Mouse (Mus musculus) neural tube, embryonic 12.5 days (tissue): Measurements from ENCODE around the gene D430041D05Rik. TPM values are rescaled to one million over a fixed set of nuclear protein-coding genes. Genes with fewer than 3 reads are reported as not detected.

Source experiments
- ATAC-seq: fragments of 200-750 bp; cut with Nextera tagmentation; 2 replicates; pipeline ENCODE4 v1.8.0; 2017; ENCODE audit warnings: low read depth, mild to moderate bottlenecking, moderate TSS enrichment, moderate library complexity; ENCODE audit not compliant: low FRiP score
- H3K27ac ChIP-seq: fragments of 300-500 bp; sonication (generic); 2 replicates; pipeline ENCODE4 v1.5.1; 2016
- H3K27me3 ChIP-seq: fragments of 300-500 bp; sonication (generic); replicated peaks from 2 replicates; pipeline ENCODE4 v1.6.1; 2016; ENCODE audit warnings: mild to moderate bottlenecking
- H3K36me3 ChIP-seq: fragments of 300-500 bp; sonication (generic); 2 replicates; pipeline ENCODE4 v1.6.1; 2016; ENCODE audit warnings: mild to moderate bottlenecking
- H3K4me1 ChIP-seq: fragments of 300-500 bp; sonication (generic); 2 replicates; pipeline ENCODE4 v1.6.1; 2016
- H3K4me2 ChIP-seq: fragments of 300-500 bp; sonication (generic); replicated peaks from 2 replicates; pipeline ENCODE4 v1.6.1; 2016; ENCODE audit warnings: mild to moderate bottlenecking
- H3K4me3 ChIP-seq: fragments of 300-500 bp; sonication (generic); 2 replicates; pipeline ENCODE4 v1.5.1; 2016
- H3K9ac ChIP-seq: fragments of 300-500 bp; sonication (generic); 2 replicates; pipeline ENCODE4 v1.6.1; 2016; ENCODE audit warnings: mild to moderate bottlenecking
- H3K9me3 ChIP-seq: fragments of 300-500 bp; sonication (generic); 2 replicates; pipeline ENCODE4 v1.6.1; 2016; ENCODE audit warnings: mild to moderate bottlenecking
- WGBS: fragments of 180-500 bp; shearing (Covaris S2); methylation state at CpG from one replicate; pipeline ENCODE4 v1.1.7; 2016; 5-methylcytosine and 5-hydroxymethylcytosine counted together
- polyA plus RNA-seq: library from polyadenylated mRNA; unstranded; fragments of >200 nt; fragmentation: Nextera tagmentation; extraction: Ambion mirVana; gene quantifications from 2 replicates; pipeline ENCODE4 v1.2.1, GENCODE M21; 2016

Gene D430041D05Rik
- polyA plus RNA-seq, 1 experiment from 2014 or later, result 4.7 TPM

GRCm38 (mm10) chr2:104299912-104300311, 110.9 kb downstream of the D430041D05Rik start:
- Histone ChIP-seq H3K27me3 (no peaks in the 10 kb centered on the region), H3K27ac (no peak overlapping the region), H3K36me3 (no peaks in the 10 kb centered on the region), H3K9ac (no peak overlapping the region), H3K4me1 (no peaks in the 10 kb centered on the region), H3K4me3 (no peak overlapping the region), H3K9me3 (no peaks in the 10 kb centered on the region), H3K4me2 (no peak overlapping the region)
- ATAC-seq, result no peak
- 71% methylated on average over 1 of the region's 1 CpGs for WGBS

DNA sequence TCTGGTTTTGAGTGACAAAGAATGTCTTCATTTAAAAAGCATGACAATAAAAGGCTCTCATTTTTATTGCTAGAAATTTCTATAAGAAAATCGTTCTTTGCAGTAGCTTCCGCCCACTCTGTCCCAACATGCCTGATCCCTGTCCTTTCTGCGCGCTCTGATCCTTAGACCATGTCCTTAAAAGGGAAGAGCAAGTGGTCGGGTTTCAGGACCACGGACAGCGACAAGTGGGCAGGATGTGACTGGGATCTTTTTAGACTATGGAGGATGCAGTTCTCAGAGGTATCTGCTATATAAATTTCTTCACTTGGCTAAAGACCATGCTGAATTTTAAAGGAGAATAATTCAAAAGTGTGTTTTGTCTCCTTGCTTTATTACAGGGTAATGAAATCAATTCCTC, 111.7 kb downstream of the D430041D05Rik start:
- no peak overlapping the region for H3K4me3 ChIP-seq
- no peak overlapping the region for H3K27ac ChIP-seq
- no peak overlapping the region for H3K9ac ChIP-seq
- ATAC-seq, result no peak
- no peaks in the 10 kb centered on the region for H3K27me3 ChIP-seq
- 21% methylated on average over 7 of the region's 7 CpGs for WGBS
- H3K36me3 ChIP-seq, result no peaks in the 10 kb centered on the region
- no peaks in the 10 kb centered on the region for H3K4me1 ChIP-seq
- H3K9me3 ChIP-seq, result no peaks in the 10 kb centered on the region
- no peak overlapping the region for H3K4me2 ChIP-seq

DNA sequence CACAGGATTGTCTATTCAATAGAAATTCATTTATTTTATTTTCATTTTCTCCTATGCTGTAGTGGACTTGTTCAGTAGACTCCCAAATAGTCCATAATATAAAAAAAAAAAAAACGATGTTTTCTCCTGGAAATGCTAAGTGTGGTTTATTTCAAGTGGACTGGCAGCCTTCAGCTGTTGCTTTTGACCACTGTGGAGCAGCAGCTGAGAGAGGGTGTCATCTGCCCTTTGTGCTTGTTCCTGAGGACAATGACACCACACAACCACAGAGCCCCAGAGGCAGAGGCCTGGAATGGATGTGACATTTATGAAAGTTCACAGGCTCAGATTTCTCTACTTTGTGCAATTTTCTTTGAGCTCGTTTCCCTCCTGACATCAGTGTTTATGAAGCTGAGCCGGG, 124.0 kb downstream of the D430041D05Rik start:
- Histone ChIP-seq H3K27ac (no peak overlapping the region), H3K9me3 (no peaks in the 10 kb centered on the region), H3K36me3 (no peaks in the 10 kb centered on the region), H3K9ac (no peak overlapping the region), H3K4me2 (no peak overlapping the region), H3K4me1 (no peaks in the 10 kb centered on the region), H3K4me3 (no peak overlapping the region), H3K27me3 (no peaks in the 10 kb centered on the region)
- WGBS, result 74% methylated on average over 3 of the region's 3 CpGs
- no peak for ATAC-seq

- 91% methylated on average over 8 of the region's 8 CpGs for WGBS
- H3K9me3 ChIP-seq, result no peaks in the 10 kb centered on the region
- H3K36me3 ChIP-seq, result no peaks in the 10 kb centered on the region
- ATAC-seq, result no peak
- no peak overlapping the region for H3K4me3 ChIP-seq
- no peak overlapping the region for H3K27ac ChIP-seq
- H3K4me2 ChIP-seq, result no peak overlapping the region
- no peaks in the 10 kb centered on the region for H3K4me1 ChIP-seq
- no peak overlapping the region for H3K9ac ChIP-seq
- H3K27me3 ChIP-seq, result no peaks in the 10 kb centered on the region
Observed at GRCm38 (mm10) chr2:104283401-104283955, 127.3 kb downstream of the D430041D05Rik start.

DNA sequence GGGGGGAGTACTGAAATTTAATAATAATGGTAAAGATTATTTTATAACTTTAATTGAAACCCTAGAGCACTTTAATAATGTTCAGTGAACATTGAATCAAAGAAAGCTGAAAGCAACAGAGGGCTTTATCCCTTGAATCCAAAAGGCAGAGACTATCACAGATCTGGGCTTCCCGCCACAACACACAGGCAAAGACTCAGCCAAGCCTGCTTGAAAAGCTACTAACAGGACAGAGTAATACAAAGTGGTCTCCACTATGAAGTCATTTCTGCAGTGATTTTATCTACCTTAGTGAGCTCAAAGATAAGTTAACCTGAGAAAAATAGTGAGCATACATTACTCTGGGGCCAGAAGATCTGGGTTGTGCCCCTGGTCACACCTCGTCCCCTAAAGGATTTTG, 128.0 kb downstream of the D430041D05Rik start:
- ATAC-seq, result no peak
- WGBS, result 91% methylated on average over 2 of the region's 2 CpGs
- H3K4me2 ChIP-seq, result no peak overlapping the region
- no peaks in the 10 kb centered on the region for H3K4me1 ChIP-seq
- H3K27ac ChIP-seq, result no peak overlapping the region
- no peak overlapping the region for H3K4me3 ChIP-seq
- H3K9ac ChIP-seq, result no peak overlapping the region
- no peaks in the 10 kb centered on the region for H3K9me3 ChIP-seq
- no peaks in the 10 kb centered on the region for H3K27me3 ChIP-seq
- H3K36me3 ChIP-seq, result no peaks in the 10 kb centered on the region

DNA sequence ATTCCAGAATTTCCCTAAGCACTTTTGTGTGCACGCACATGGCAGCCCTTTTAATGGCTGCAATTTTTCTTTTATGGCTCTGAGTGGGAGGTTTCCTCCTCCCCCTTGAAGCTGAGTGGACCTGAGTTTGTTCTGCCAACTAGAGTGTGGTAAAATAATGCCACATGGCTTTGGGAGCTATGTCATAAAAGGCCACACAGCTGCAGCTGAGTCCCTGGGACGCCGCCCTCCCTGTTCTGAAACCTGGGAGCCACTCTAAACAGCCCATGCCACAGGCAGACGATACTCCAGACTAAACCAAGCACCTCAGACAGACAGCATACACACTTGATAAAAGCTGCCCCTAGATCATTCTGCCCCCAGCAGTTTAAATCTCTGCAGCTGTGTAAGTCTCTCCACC, 143.8 kb downstream of the D430041D05Rik start:
- ATAC-seq, result peak; percentile 25; the same call in 1 of the 2 replicates
- H3K36me3 ChIP-seq, result no peaks in the 10 kb centered on the region
- no peak overlapping the region for H3K27ac ChIP-seq
- H3K9ac ChIP-seq, result no peak overlapping the region
- H3K4me1 ChIP-seq, result peaks cover 14% of the 10 kb centered on the region; the same call in 1 of the 2 replicates
- no peaks in the 10 kb centered on the region for H3K9me3 ChIP-seq
- WGBS, result 21% methylated on average over 4 of the region's 4 CpGs
- H3K4me2 ChIP-seq, result no peak overlapping the region
- H3K27me3 ChIP-seq, result no peaks in the 10 kb centered on the region
- H3K4me3 ChIP-seq, result no peak overlapping the region

DNA sequence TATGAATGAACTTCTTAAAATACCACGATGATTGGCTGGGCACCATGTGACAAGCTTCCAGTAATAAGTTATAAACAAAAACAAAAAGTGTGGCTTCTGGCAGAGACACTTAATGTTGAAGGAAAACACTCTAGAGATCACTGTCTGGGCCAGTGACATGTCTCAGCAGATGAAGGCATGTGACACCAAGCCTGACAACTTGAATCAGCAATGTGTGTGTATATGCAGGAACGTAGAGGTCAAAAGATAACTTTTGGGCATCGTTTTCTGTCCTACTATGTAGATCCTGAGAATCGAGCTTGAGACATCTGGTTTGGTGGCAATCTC, 149.1 kb downstream of the D430041D05Rik start:
- ATAC-seq, result no peak
- WGBS, result 87% methylated on average over 4 of the region's 4 CpGs

GRCm38 (mm10) chr2:104260920-104261740, 149.7 kb downstream of the D430041D05Rik start:
- no peaks in the 10 kb centered on the region for H3K4me1 ChIP-seq
- no peak overlapping the region for H3K9ac ChIP-seq
- H3K36me3 ChIP-seq, result no peaks in the 10 kb centered on the region
- H3K4me3 ChIP-seq, result no peak overlapping the region
- no peaks in the 10 kb centered on the region for H3K9me3 ChIP-seq
- no peak overlapping the region for H3K27ac ChIP-seq
- 75% methylated on average over 18 of the region's 18 CpGs for WGBS
- H3K27me3 ChIP-seq, result no peaks in the 10 kb centered on the region
- no peak for ATAC-seq
- H3K4me2 ChIP-seq, result no peak overlapping the region

More for the DNA sequence above, 149.1 kb downstream of the D430041D05Rik start:
- no peak overlapping the region for H3K27ac ChIP-seq
- no peaks in the 10 kb centered on the region for H3K27me3 ChIP-seq
- H3K4me2 ChIP-seq, result no peak overlapping the region
- H3K4me3 ChIP-seq, result no peak overlapping the region
- H3K9me3 ChIP-seq, result no peaks in the 10 kb centered on the region
- no peak overlapping the region for H3K9ac ChIP-seq
- no peaks in the 10 kb centered on the region for H3K36me3 ChIP-seq
- H3K4me1 ChIP-seq, result peaks cover 2% of the 10 kb centered on the region; the same call in 1 of the 2 replicates

DNA sequence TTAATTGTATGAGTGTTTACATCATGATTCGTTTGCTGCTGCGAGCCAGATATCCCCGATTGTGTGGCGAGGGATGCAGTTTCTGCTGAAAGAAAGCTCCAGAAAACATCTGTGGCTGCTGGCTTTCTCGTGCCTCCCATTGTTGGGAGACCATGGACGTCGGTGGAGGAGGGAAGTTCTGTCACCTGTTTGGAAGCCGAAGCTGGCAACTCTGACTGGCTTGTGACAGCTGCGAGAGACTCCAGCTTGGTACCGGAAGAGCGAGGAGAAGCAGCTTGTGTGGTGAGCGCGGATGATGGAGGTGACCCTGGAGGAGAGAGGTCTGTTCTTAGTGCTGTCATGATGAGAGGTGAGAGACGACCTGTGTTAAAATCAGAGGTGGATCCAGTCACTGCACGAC, 154.2 kb downstream of the D430041D05Rik start:
- no peak overlapping the region for H3K27ac ChIP-seq
- no peaks in the 10 kb centered on the region for H3K9me3 ChIP-seq
- no peak overlapping the region for H3K4me3 ChIP-seq
- no peak for ATAC-seq
- 0 out of 2 replicates have a peak, but pooled peaks cover 4% of the 10 kb centered on the region for H3K4me1 ChIP-seq
- no peak overlapping the region for H3K9ac ChIP-seq
- H3K27me3 ChIP-seq, result no peaks in the 10 kb centered on the region
- H3K4me2 ChIP-seq, result no peak overlapping the region
- WGBS, result 82% methylated on average over 15 of the region's 15 CpGs
- 0 out of 2 replicates have a peak, but pooled peaks cover 5% of the 10 kb centered on the region for H3K36me3 ChIP-seq

DNA sequence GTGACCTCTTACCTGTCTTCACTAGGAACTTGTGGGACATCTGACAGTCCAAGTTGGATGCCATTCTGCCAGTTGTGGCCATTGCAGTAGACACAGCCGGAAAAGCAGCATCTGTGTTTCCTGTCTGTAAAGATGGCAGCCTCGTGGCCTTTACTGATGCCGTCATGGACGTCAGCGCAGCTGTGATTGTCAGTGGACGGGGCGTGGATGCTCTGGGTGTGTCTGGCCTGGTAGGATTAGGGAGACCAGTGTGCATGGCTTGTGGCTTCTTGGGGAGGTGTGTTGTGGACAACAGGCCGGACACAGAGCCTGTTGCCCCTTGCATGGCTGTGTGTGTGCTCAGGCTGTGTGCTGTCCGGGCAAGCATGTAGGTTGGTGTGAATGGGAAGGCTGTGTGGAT, 155.9 kb downstream of the D430041D05Rik start:
- WGBS, result 95% methylated on average over 9 of the region's 9 CpGs
- no peak overlapping the region for H3K27ac ChIP-seq
- no peaks in the 10 kb centered on the region for H3K9me3 ChIP-seq
- no peaks in the 10 kb centered on the region for H3K27me3 ChIP-seq
- H3K4me1 ChIP-seq, result 0 out of 2 replicates have a peak, but pooled peaks cover 4% of the 10 kb centered on the region
- 0 out of 2 replicates have a peak, but pooled peaks cover 5% of the 10 kb centered on the region for H3K36me3 ChIP-seq
- no peak overlapping the region for H3K4me3 ChIP-seq
- H3K9ac ChIP-seq, result no peak overlapping the region
- H3K4me2 ChIP-seq, result no peak overlapping the region
- no peak for ATAC-seq

- no peak overlapping the region for H3K9ac ChIP-seq
- no peak overlapping the region for H3K4me3 ChIP-seq
- H3K9me3 ChIP-seq, result no peaks in the 10 kb centered on the region
- no peaks in the 10 kb centered on the region for H3K27me3 ChIP-seq
- no peak overlapping the region for H3K27ac ChIP-seq
- no peak for ATAC-seq
- H3K4me1 ChIP-seq, result 0 out of 2 replicates have a peak, but pooled peaks cover 4% of the 10 kb centered on the region
- H3K4me2 ChIP-seq, result no peak overlapping the region
- WGBS, result 93% methylated on average over 4 of the region's 4 CpGs
- H3K36me3 ChIP-seq, result 0 out of 2 replicates have a peak, but pooled peaks cover 5% of the 10 kb centered on the region
Observed at GRCm38 (mm10) chr2:104253341-104253740, 157.5 kb downstream of the D430041D05Rik start.

- no peak overlapping the region for H3K9ac ChIP-seq
- no peaks in the 10 kb centered on the region for H3K27me3 ChIP-seq
- 0 out of 2 replicates have a peak, but pooled peaks cover 4% of the 10 kb centered on the region for H3K4me1 ChIP-seq
- ATAC-seq, result no peak
- no peak overlapping the region for H3K4me3 ChIP-seq
- no peak overlapping the region for H3K27ac ChIP-seq
- no peak overlapping the region for H3K4me2 ChIP-seq
- WGBS, result 42% methylated on average over 4 of the region's 4 CpGs
- H3K36me3 ChIP-seq, result 0 out of 2 replicates have a peak, but pooled peaks cover 5% of the 10 kb centered on the region
- H3K9me3 ChIP-seq, result no peaks in the 10 kb centered on the region
Observed at GRCm38 (mm10) chr2:104251647-104252046, 159.2 kb downstream of the D430041D05Rik start.
